Mouse (Mus musculus): Measurements from ENCODE around the gene Trub2.

GRCm38 (mm10) chr2:29826318-29826925, 38.1 kb upstream of the Trub2 start:
- TF ChIP-seq EP300 (IDR thresholded peaks at IDR 0.05; ENCODE audit: insufficient read depth, low read depth, low read length) (no peak), CTCF (IDR thresholded peaks at IDR 0.05; ENCODE audit: low read depth, low read length) (no peak), POLR2A (IDR thresholded peaks at IDR 0.05; ENCODE audit: insufficient read depth, low read length) (no peak)
